In the genomic region with DNA sequence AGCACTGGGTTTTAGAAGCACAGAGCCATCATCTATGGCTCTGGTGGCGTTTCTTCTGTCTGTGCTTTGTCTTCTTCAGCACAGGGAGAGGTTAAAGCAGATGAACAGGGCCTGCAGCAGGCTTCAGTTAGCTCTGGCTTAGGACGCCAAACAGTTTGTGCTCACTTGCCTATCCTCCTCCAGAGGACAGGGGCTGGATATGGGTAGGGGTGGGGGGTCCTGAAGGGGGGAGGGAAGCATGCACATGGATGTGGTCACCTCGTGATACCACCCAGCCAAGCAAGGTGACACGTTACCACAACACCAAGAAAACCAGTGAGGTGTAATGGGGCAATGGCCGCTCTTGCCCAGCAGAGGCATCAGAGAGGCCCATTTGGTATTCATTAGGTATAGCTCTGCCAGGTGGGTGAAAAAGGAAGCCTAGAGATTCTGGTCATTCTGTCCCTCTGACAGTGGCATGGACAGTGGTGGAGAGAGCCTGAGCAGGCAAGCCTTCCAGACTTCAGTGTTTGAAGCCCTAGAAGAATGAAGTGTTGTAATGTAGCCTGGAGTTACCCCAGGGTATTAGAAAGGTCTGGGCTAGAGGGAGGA, we compare ENCODE assay signal across 10 mouse cellular contexts.
DNase-seq lines count a peak whose midpoint lies in the region; ATAC-seq and TF ChIP-seq lines count a peak whose summit lies in the region.
"Had no signal": no experiment of that assay in that cellular context is flagged by ENCODE, and none has a peak within 500 bp of the region (broad histone marks: within the 10 kb centered on the region; RNA-seq: fewer than 3 reads in every experiment).

No protein-coding gene starts in this region.

- no peak for DNase-seq in left cerebral cortex, adult 2 months (ENCODE audit: extremely low spot score in 1 of 2, low spot score in 2 of 2)
- DNase-seq in left cerebral cortex, postnatal 4 days: no peak
- no peak for DNase-seq in intestine, embryonic 14.5 days (ENCODE audit: low spot score)
- no peak for DNase-seq in adrenal gland, postnatal 10 days
- DNase-seq in left cerebral cortex, adult 11 months (ENCODE audit: low spot score): no peak
- DNase-seq in right cerebral cortex, adult 18-20 months: no peak

- H3K4me2 ChIP-seq in embryonic facial prominence, embryonic 15.5 days (replicated peaks): 0 out of 2 replicates have a peak overlapping the region, but pooled peaks have one; percentile 23
- H3K4me2 ChIP-seq in intestine, embryonic 14.5 days (ENCODE audit: low read length): no peak overlapping the region
- no peak overlapping the region for H3K4me2 ChIP-seq in stomach, embryonic 15.5 days
- H3K4me2 ChIP-seq: neural tube, embryonic 13.5 days had no signal

- peaks cover 28% of the 10 kb centered on the region for H3K4me1 ChIP-seq in embryonic facial prominence, embryonic 15.5 days
- peaks cover 21% of the 10 kb centered on the region for H3K4me1 ChIP-seq in intestine, embryonic 14.5 days (replicated peaks; ENCODE audit: control insufficient read depth, insufficient read depth, low read length)
- peaks cover 14% of the 10 kb centered on the region; the same call in 1 of the 2 replicates for H3K4me1 ChIP-seq in stomach, embryonic 15.5 days

- intact Hi-C loops in left cerebral cortex, adult 2 months (cut with DNase I): no loop called here
- intact Hi-C loops in left cerebral cortex, postnatal 4 days (cut with DNase I): no loop called here

- H3K36me3 ChIP-seq in embryonic facial prominence, embryonic 15.5 days: no peaks in the 10 kb centered on the region
- H3K36me3 ChIP-seq in intestine, embryonic 14.5 days (ENCODE audit: control insufficient read depth, insufficient read depth, low read length): no peaks in the 10 kb centered on the region
- H3K36me3 ChIP-seq in stomach, embryonic 15.5 days: no peaks in the 10 kb centered on the region
- H3K36me3 ChIP-seq: neural tube, embryonic 13.5 days had no signal

- no peaks in the 10 kb centered on the region for H3K9me3 ChIP-seq in embryonic facial prominence, embryonic 15.5 days (replicated peaks)
- no peaks in the 10 kb centered on the region for H3K9me3 ChIP-seq in intestine, embryonic 14.5 days (ENCODE audit: control insufficient read depth, low read length)
- H3K9me3 ChIP-seq in stomach, embryonic 15.5 days: no peaks in the 10 kb centered on the region
- H3K9me3 ChIP-seq: neural tube, embryonic 13.5 days had no signal

- no peak overlapping the region for H3K9ac ChIP-seq in embryonic facial prominence, embryonic 15.5 days
- no peak overlapping the region for H3K9ac ChIP-seq in intestine, embryonic 14.5 days (ENCODE audit: low read length)
- H3K9ac ChIP-seq in stomach, embryonic 15.5 days: no peak overlapping the region
- H3K9ac ChIP-seq: liver, embryonic 14.5 days; neural tube, embryonic 13.5 days had no signal

- H3K27ac ChIP-seq in left cerebral cortex, adult 2 months: no peak overlapping the region
- H3K27ac ChIP-seq in embryonic facial prominence, embryonic 15.5 days (replicated peaks): peak overlapping the region; percentile 79
- peak overlapping the region; percentile 58; the same call in 1 of the 2 replicates for H3K27ac ChIP-seq in intestine, embryonic 14.5 days (ENCODE audit: low read depth)
- peak overlapping the region; percentile 71; the same call in 1 of the 2 replicates for H3K27ac ChIP-seq in stomach, embryonic 15.5 days
- H3K27ac ChIP-seq: liver, embryonic 14.5 days; neural tube, embryonic 13.5 days had no signal

- H3K4me3 ChIP-seq in left cerebral cortex, adult 2 months: no peak overlapping the region
- no peak overlapping the region for H3K4me3 ChIP-seq in embryonic facial prominence, embryonic 15.5 days (replicated peaks)
- H3K4me3 ChIP-seq in intestine, embryonic 14.5 days (ENCODE audit: low read depth, low read length): no peak overlapping the region
- no peak overlapping the region for H3K4me3 ChIP-seq in stomach, embryonic 15.5 days (replicated peaks)
- H3K4me3 ChIP-seq: neural tube, embryonic 13.5 days had no signal

- 32% methylated on average over 5 of the region's 5 CpGs for WGBS in embryonic facial prominence, embryonic 15.5 days
- WGBS in intestine, embryonic 14.5 days: 48% methylated on average over 5 of the region's 5 CpGs
- WGBS in stomach, embryonic 15.5 days: 56% methylated on average over 5 of the region's 5 CpGs

- peak; percentile 12 for TF ChIP-seq CTCF in left cerebral cortex, adult 2 months (IDR thresholded peaks at IDR 0.05)

- ATAC-seq in embryonic facial prominence, embryonic 15.5 days (ENCODE audit: insufficient number of reproducible peaks, low FRiP score, low TSS enrichment, low read depth): no peak
- ATAC-seq in intestine, embryonic 14.5 days (replicated peaks; ENCODE audit: low FRiP score, low TSS enrichment, low read depth): no peak
- peak; percentile 31; the same call in 1 of the 2 replicates for ATAC-seq in stomach, embryonic 15.5 days (ENCODE audit: insufficient read depth, low FRiP score, low read depth)

- H3K27me3 ChIP-seq in embryonic facial prominence, embryonic 15.5 days: no peaks in the 10 kb centered on the region
- H3K27me3 ChIP-seq in intestine, embryonic 14.5 days (replicated peaks; ENCODE audit: control insufficient read depth, insufficient read depth, low read length): no peaks in the 10 kb centered on the region
- H3K27me3 ChIP-seq in stomach, embryonic 15.5 days (replicated peaks): no peaks in the 10 kb centered on the region
- H3K27me3 ChIP-seq: neural tube, embryonic 13.5 days had no signal
